Mouse (Mus musculus) ES-Bruce4 (cell line): ENCODE data around the gene Kif1b. TPM values are rescaled to one million over a fixed set of nuclear protein-coding genes. Genes with fewer than 3 reads are reported as not detected.

Source experiments
- H3K27ac ChIP-seq: 2 replicates; pipeline ENCODE4 v1.5.1; 2012; ENCODE audit warnings: low read length, inconsistent platforms; ENCODE audit not compliant: insufficient read depth
- H3K27me3 ChIP-seq: 2 replicates; pipeline ENCODE4 v1.6.1; 2012; ENCODE audit warnings: mild to moderate bottlenecking, low read length, inconsistent platforms; ENCODE audit not compliant: control insufficient read depth, poor library complexity, insufficient read depth, severe bottlenecking
- H3K36me3 ChIP-seq: 2 replicates; pipeline ENCODE4 v1.6.1; 2012; ENCODE audit warnings: inconsistent platforms, mild to moderate bottlenecking, low read length, moderate library complexity; ENCODE audit not compliant: control insufficient read depth, poor library complexity, insufficient read depth, severe bottlenecking
- H3K4me1 ChIP-seq: one replicate; pipeline ENCODE4 v1.8.1; 2011; ENCODE audit warnings: low read length; ENCODE audit not compliant: control insufficient read depth, insufficient read depth
- H3K4me3 ChIP-seq: 2 replicates; pipeline ENCODE4 v1.5.1; 2011; ENCODE audit warnings: low read depth, mild to moderate bottlenecking, low read length
- H3K9ac ChIP-seq: 2 replicates; pipeline ENCODE4 v1.6.1; 2012; ENCODE audit warnings: low read depth, mild to moderate bottlenecking, inconsistent platforms; ENCODE audit not compliant: poor library complexity, severe bottlenecking
- H3K9me3 ChIP-seq: replicated peaks from 2 replicates; pipeline ENCODE4 v1.6.1; 2012; ENCODE audit warnings: mild to moderate bottlenecking, low read length, inconsistent platforms; ENCODE audit not compliant: control insufficient read depth, poor library complexity, insufficient read depth, severe bottlenecking
- CTCF ChIP-seq: IDR thresholded peaks from one replicate; pipeline ENCODE4 v1.8.1; 2011; ENCODE audit warnings: low read depth, low read length
- EP300 ChIP-seq: IDR thresholded peaks from 2 replicates; pipeline ENCODE4 v1.6.1; 2011; ENCODE audit warnings: low read depth, low read length; ENCODE audit not compliant: insufficient read depth
- POLR2A ChIP-seq: IDR thresholded peaks from one replicate; pipeline ENCODE4 v1.8.1; 2011; ENCODE audit warnings: low read length; ENCODE audit not compliant: insufficient read depth
- polyA plus RNA-seq: library from polyadenylated mRNA; stranded (reverse); fragments of >200 nt; gene quantifications from 2 replicates; pipeline ENCODE4 v1.2.4, GENCODE M21; 2011; ENCODE audit warnings: low read depth; ENCODE audit not compliant: missing spikeins, insufficient read depth, insufficient read length

The Kif1b gene
- polyA plus RNA-seq, 1 experiment = 40.0 TPM

DNA sequence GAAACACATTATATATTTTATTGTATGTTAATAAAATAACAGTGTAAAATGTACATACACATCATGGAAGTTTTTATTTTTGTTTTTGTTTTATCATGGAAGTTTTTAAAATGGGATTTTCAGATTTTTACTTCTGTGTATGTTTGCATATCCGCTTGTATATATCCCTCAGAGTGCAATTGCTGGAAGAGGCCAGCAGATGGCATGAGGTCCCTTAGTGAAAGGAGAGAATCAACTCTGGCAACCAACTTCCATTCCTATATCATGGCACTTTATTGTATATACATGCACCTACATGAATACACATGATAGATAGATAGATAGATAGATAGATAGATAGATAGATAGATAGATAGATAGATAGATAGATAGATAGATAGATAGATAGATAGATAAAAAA, 34.4 kb downstream of the Kif1b start:
- H3K27ac ChIP-seq = no peak overlapping the region
- no peak overlapping the region for H3K9ac ChIP-seq
- H3K4me1 ChIP-seq = no peaks in the 10 kb centered on the region
- TF ChIP-seq EP300 (no peak), POLR2A (no peak), CTCF (no peak)
- no peak overlapping the region for H3K4me3 ChIP-seq
- H3K36me3 ChIP-seq = peaks cover 7% of the 10 kb centered on the region
- no peaks in the 10 kb centered on the region for H3K9me3 ChIP-seq
- H3K27me3 ChIP-seq = no peaks in the 10 kb centered on the region

DNA sequence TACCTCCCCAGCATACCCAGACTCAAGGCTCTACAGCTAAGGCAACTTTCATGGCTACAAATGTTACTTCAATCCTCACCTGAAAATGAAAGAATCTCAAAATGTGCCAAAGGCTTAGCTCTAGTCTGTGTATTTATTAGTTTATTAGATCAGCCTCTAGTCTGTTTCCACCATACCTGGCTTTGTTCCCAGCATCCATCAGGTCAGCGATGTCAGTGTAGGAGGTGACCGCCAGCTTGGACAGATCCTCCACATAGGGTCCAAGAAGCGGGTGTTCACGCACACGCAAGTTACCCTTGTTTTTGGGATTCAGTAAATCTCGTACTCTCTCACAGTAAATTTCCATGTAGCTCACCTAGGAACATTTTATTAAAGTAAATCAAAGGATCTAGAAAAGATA, 37.0 kb downstream of the Kif1b start:
- no peaks in the 10 kb centered on the region for H3K4me1 ChIP-seq
- H3K4me3 ChIP-seq = no peak overlapping the region
- H3K27ac ChIP-seq = no peak overlapping the region
- peaks cover 9% of the 10 kb centered on the region for H3K36me3 ChIP-seq
- H3K9me3 ChIP-seq = no peaks in the 10 kb centered on the region
- no peak overlapping the region for H3K9ac ChIP-seq
- H3K27me3 ChIP-seq = no peaks in the 10 kb centered on the region
- TF ChIP-seq CTCF (no peak), POLR2A (no peak), EP300 (no peak)

DNA sequence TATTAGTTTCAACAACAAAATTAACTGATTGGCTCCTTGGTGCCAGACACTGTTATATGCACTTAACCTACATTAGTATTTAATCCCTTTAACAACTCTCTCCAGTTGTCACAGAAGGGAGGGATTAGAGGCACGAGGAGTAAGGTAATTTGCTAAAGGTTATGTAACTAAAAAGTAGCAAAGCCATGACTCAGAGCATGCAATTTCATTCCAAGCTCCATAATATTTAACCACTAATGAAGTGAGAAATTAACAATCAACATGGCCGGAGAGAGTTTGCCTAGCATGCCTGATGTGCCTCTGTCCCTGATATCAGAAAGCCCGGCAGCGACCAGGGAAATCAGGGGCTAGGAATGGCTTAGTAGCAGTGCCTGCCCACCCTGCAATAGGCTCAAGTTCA, 38.5 kb downstream of the Kif1b start:
- no peaks in the 10 kb centered on the region for H3K9me3 ChIP-seq
- H3K4me3 ChIP-seq = no peak overlapping the region
- TF ChIP-seq EP300 = no peak
- TF ChIP-seq CTCF = no peak
- no peak for TF ChIP-seq POLR2A
- no peak overlapping the region for H3K9ac ChIP-seq
- H3K36me3 ChIP-seq = peaks cover 6% of the 10 kb centered on the region; the same call in 1 of the 2 replicates
- no peaks in the 10 kb centered on the region for H3K27me3 ChIP-seq
- H3K4me1 ChIP-seq = no peaks in the 10 kb centered on the region
- H3K27ac ChIP-seq = no peak overlapping the region

DNA sequence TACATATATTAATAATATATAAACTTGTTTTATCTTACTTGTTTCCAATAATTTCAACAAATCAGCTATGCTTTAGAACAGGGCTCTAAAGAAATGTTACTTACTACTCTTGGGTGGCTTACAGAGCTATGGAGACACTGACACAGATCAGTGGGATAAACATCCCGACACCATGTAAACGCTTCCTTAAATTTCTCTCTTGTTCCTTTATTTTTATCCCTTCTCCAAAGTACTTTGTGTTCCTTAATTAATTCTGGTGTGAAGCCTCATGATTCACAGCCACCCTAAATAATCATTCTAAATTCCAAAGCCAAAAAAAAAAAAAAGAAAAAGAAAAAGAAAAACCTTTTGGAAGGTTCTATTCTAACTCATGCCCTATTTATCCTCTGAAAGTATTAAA, 42.6 kb downstream of the Kif1b start:
- no peaks in the 10 kb centered on the region for H3K4me1 ChIP-seq
- no peak overlapping the region for H3K27ac ChIP-seq
- no peaks in the 10 kb centered on the region for H3K9me3 ChIP-seq
- H3K4me3 ChIP-seq = no peak overlapping the region
- no peaks in the 10 kb centered on the region for H3K27me3 ChIP-seq
- H3K36me3 ChIP-seq = 0 out of 2 replicates have a peak, but pooled peaks cover 2% of the 10 kb centered on the region
- TF ChIP-seq EP300 = no peak
- no peak overlapping the region for H3K9ac ChIP-seq

DNA sequence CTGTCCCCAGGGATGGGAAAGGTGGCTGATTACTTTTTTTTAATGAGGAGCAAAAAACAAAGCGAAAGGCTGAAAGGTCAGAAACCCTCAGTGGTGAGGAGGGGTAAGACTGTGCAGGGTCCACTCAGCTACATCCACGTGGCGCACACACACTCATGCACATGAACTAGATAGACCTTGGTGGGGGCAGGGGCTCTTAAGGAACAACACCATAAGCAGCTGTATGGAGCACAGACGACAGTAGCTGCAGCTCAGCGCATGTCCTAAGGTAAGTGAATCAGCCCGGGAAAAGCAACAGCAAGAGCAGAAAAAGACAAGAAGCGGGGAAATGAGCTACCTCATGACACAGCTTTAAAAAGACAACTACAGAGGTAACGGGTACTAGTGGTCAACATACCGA, 44.3 kb downstream of the Kif1b start:
- H3K9ac ChIP-seq = no peak overlapping the region
- no peaks in the 10 kb centered on the region for H3K4me1 ChIP-seq
- H3K9me3 ChIP-seq = no peaks in the 10 kb centered on the region
- H3K4me3 ChIP-seq = no peak overlapping the region
- TF ChIP-seq POLR2A (no peak), CTCF (no peak), EP300 (no peak)
- 0 out of 2 replicates have a peak, but pooled peaks cover 2% of the 10 kb centered on the region for H3K36me3 ChIP-seq
- no peak overlapping the region for H3K27ac ChIP-seq
- no peaks in the 10 kb centered on the region for H3K27me3 ChIP-seq

DNA sequence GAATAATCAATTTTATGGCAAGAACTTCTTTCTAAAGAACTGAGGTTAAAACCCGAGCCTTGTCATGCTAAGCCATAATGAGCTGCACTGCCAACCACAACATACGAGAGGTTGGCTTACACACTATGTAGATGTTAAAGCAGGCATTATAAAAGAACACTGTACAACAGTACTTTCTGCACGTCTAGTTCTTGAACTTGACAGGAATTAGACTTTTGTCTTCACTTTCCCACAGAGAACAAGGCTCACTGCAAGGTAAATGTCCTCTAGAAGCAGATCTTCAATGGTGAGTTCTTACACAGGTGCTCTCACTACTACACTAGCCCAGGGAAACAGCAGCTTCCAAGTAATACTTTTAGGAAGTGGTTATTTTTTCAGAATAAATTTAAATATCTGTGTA, 46.0 kb downstream of the Kif1b start:
- Histone ChIP-seq H3K9me3 (no peaks in the 10 kb centered on the region), H3K36me3 (peaks cover 4% of the 10 kb centered on the region; the same call in 1 of the 2 replicates), H3K4me1 (no peaks in the 10 kb centered on the region), H3K4me3 (no peak overlapping the region), H3K27me3 (no peaks in the 10 kb centered on the region), H3K27ac (no peak overlapping the region), H3K9ac (no peak overlapping the region)
- TF ChIP-seq CTCF = no peak
- TF ChIP-seq POLR2A = no peak
- TF ChIP-seq EP300 = no peak
